Mouse (Mus musculus): ENCODE data around the gene Elovl3. TPM values are rescaled to one million over a fixed set of nuclear protein-coding genes. Genes with fewer than 3 reads are reported as not detected.
"Not testable (repeated sequence)": the region's sequence is repeated elsewhere in the genome, so short reads cannot be mapped to it uniquely, and the experiment has no call there.

The Elovl3 gene
- polyA plus RNA-seq, 1 experiment: not detected

DNA sequence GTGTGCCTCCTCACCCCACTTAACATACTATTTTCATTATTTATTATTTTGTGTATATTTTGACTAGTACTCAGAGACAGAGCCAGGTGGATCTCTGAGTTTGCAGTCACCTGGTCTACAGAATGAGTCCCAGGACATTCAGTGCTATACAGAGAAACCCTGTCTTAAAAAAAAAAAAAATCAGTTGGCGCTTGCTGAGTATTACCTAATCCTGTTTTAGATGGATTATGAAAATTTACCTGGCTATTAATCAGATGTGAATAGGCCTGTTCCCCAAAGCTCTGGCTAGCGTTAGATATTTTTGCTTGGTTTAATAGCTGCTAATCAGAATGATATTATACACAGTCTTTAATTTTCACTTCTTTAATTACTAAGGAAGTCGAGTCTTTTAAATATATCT, 7.8 kb upstream of the Elovl3 start:
- H3K27me3 ChIP-seq (ENCODE audit: control insufficient read depth, insufficient read depth, low read length): no peaks in the 10 kb centered on the region
- WGBS: 82% methylated on average over 3 of the region's 3 CpGs
- no peak overlapping the region for H3K27ac ChIP-seq (ENCODE audit: insufficient read depth, low read length)
- H3K4me1 ChIP-seq (ENCODE audit: control insufficient read depth, insufficient read depth, low read length): no peaks in the 10 kb centered on the region
- DNase-seq: no peak
- H3K4me3 ChIP-seq (replicated peaks; ENCODE audit: insufficient read depth, low read depth, low read length): no peak overlapping the region
- TF ChIP-seq POLR2A (IDR thresholded peaks at IDR 0.05; ENCODE audit: borderline replicate concordance, insufficient read depth, low read length) (no peak), CTCF (IDR thresholded peaks at IDR 0.05; ENCODE audit: borderline replicate concordance, insufficient read depth, low read depth, low read length) (no peak)

DNA sequence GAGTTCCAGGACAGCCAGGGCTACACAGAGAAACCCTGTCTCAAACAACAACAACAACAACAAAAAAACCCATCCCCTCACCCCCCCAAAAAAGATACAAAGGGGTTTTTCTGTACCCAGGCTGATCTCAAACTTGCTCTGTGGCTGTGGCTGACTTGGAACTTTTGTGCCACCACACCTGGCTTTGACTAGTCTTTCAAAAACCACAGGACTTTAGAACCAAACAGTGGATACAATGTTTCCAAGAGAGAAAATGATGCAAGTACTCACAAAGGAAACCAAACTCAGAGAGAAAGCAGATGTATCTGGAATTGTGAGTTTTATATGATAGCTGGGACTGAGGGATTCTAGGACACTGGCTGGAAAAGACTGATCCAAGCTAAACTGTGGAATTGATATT, 7.0 kb upstream of the Elovl3 start:
- H3K4me1 ChIP-seq (ENCODE audit: control insufficient read depth, insufficient read depth, low read length): no peaks in the 10 kb centered on the region
- no peak overlapping the region for H3K27ac ChIP-seq (ENCODE audit: insufficient read depth, low read length)
- DNase-seq: no peak
- H3K27me3 ChIP-seq (ENCODE audit: control insufficient read depth, insufficient read depth, low read length): no peaks in the 10 kb centered on the region
- TF ChIP-seq POLR2A (IDR thresholded peaks at IDR 0.05; ENCODE audit: borderline replicate concordance, insufficient read depth, low read length) (no peak), CTCF (IDR thresholded peaks at IDR 0.05; ENCODE audit: borderline replicate concordance, insufficient read depth, low read depth, low read length) (no peak)
- H3K4me3 ChIP-seq (replicated peaks; ENCODE audit: insufficient read depth, low read depth, low read length): no peak overlapping the region

DNA sequence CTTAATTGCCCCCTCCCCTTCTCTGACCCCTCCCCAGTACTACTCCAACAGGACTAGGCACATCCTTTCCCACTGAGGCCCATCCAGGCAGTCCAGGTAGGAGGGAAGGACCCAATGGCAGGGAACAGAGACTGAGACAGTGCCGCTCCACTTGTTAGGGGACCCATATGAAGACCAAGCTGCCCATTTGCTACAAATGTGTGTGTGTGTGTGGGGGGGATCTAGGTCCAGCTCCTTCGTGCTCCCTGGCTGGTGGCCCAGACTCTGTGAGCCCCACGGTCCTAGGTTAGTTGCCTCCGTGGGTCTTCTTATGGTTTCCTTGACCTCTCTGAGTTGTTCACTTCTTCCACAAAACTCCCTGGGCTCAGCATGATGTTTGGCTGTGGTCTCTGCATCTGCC, 5.4 kb upstream of the Elovl3 start:
- 56% methylated on average over 4 of the region's 4 CpGs for WGBS
- H3K4me3 ChIP-seq (replicated peaks; ENCODE audit: insufficient read depth, low read depth, low read length): no peak overlapping the region
- no peak for TF ChIP-seq CTCF (IDR thresholded peaks at IDR 0.05; ENCODE audit: borderline replicate concordance, insufficient read depth, low read depth, low read length)
- TF ChIP-seq POLR2A (IDR thresholded peaks at IDR 0.05; ENCODE audit: borderline replicate concordance, insufficient read depth, low read length): no peak
- H3K4me1 ChIP-seq (ENCODE audit: control insufficient read depth, insufficient read depth, low read length): no peaks in the 10 kb centered on the region
- no peak overlapping the region for H3K27ac ChIP-seq (ENCODE audit: insufficient read depth, low read length)
- H3K27me3 ChIP-seq (ENCODE audit: control insufficient read depth, insufficient read depth, low read length): no peaks in the 10 kb centered on the region
- DNase-seq: no peak

DNA sequence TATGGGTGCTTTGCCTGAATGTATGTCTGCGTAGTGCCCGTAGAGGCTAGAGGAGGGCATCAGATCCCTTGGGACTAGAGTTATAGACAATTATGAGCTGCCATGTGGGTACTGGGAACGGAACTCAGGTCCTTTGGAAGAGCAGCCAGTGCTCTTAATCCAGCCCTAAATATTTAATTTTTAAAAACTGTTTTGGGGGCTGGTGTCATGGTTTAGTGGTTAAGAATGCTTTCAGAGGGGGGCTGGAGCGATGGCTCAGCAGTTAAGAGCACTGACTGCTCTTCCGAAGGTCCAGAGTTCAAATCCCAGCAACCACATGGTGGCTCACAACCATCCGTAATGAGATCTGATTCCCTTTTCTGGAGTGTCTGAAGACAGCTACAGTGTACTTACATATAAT, 2.0 kb upstream of the Elovl3 start:
- 72% methylated on average over 6 of the region's 6 CpGs for WGBS
- H3K27ac ChIP-seq (ENCODE audit: insufficient read depth, low read length); H3K4me3 ChIP-seq (replicated peaks; ENCODE audit: insufficient read depth, low read depth, low read length); H3K27me3 ChIP-seq (ENCODE audit: control insufficient read depth, insufficient read depth, low read length); DNase-seq; H3K4me1 ChIP-seq (ENCODE audit: control insufficient read depth, insufficient read depth, low read length): not testable (repeated sequence)

DNA sequence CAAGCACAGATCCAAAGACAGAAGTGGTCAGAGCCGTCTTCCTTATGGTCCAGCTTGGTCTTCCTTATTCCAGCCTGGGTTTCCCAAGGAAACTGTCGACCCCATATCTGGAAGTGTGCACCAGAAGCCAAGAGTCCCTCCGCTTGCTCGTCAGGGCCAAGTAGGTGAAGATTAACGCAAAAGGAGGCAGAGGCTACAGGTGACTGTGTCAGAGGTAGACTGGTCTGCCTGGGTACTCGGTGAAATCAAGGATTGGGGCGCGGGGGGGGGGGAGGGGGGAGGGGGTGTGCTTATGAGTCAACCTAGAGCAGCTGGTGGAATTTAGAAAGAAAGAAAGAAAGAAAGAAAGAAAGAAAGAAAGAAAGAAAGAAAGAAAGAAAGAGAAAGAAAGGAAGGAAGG, 414 bp upstream of the Elovl3 start:
- H3K4me3 ChIP-seq (replicated peaks; ENCODE audit: insufficient read depth, low read depth, low read length): no peak overlapping the region
- WGBS: 8% methylated on average over 8 of the region's 8 CpGs
- peaks cover 1% of the 10 kb centered on the region; the same call in 1 of the 2 replicates for H3K27me3 ChIP-seq (ENCODE audit: control insufficient read depth, insufficient read depth, low read length)

DNA sequence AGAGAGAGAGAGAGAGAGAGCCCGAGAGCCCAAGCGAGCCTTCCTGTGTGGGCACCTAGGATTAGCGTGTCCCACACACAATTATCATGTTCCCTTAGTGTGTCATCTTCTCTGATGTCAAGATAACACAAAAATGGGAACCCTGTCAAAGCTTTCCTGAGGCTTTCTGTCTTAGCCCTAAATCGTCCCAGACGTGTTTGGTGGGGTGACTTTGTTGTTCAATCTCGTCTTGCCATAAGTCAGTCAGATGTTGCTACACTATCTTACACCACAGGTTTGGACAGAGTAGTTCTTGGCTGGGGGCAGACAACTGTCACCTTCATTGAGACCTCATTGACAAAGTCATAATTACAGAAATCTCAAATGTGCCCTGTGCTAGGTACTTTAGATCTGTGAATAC, 880 bp downstream of the Elovl3 start:
- TF ChIP-seq POLR2A (IDR thresholded peaks at IDR 0.05; ENCODE audit: borderline replicate concordance, insufficient read depth, low read length): no peak
- TF ChIP-seq CTCF (IDR thresholded peaks at IDR 0.05; ENCODE audit: borderline replicate concordance, insufficient read depth, low read depth, low read length): no peak
- Histone ChIP-seq H3K4me1 (ENCODE audit: control insufficient read depth, insufficient read depth, low read length) (peaks cover 4% of the 10 kb centered on the region; the same call in 1 of the 2 replicates), H3K27me3 (ENCODE audit: control insufficient read depth, insufficient read depth, low read length) (peaks cover 1% of the 10 kb centered on the region; the same call in 1 of the 2 replicates), H3K4me3 (replicated peaks; ENCODE audit: insufficient read depth, low read depth, low read length) (no peak overlapping the region), H3K27ac (ENCODE audit: insufficient read depth, low read length) (no peak overlapping the region)
- WGBS: 54% methylated on average over 6 of the region's 6 CpGs
- no peak for DNase-seq

More for the DNA sequence above, 414 bp upstream of the Elovl3 start:
- no peak for DNase-seq
- Histone ChIP-seq H3K4me1 (ENCODE audit: control insufficient read depth, insufficient read depth, low read length) (no peaks in the 10 kb centered on the region), H3K27ac (ENCODE audit: insufficient read depth, low read length) (no peak overlapping the region)
- no peak for TF ChIP-seq POLR2A (IDR thresholded peaks at IDR 0.05; ENCODE audit: borderline replicate concordance, insufficient read depth, low read length)
- TF ChIP-seq CTCF (IDR thresholded peaks at IDR 0.05; ENCODE audit: borderline replicate concordance, insufficient read depth, low read depth, low read length): no peak

DNA sequence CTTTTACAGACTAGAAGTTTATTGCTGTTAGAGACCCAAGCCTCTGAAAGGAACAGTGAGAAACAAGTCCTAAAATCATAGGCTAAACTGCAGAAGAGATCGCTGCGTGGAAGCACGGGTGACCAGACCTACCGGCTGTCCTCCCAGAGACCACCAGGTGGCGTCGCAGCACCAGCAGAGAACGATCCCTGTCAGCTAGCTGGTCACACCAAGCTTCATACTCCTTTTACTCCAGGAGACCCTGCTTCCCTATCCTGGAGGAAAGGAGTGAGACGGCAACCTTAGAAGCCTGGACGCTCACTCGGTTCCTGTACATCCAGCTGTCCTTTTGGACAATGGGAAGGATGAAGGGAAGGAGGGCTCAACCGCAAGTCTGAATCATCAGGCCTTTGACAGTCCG, 3.6 kb downstream of the Elovl3 start:
- TF ChIP-seq POLR2A (IDR thresholded peaks at IDR 0.05; ENCODE audit: borderline replicate concordance, insufficient read depth, low read length) (no peak), CTCF (IDR thresholded peaks at IDR 0.05; ENCODE audit: borderline replicate concordance, insufficient read depth, low read depth, low read length) (peak; percentile 99)
- Histone ChIP-seq H3K4me3 (replicated peaks; ENCODE audit: insufficient read depth, low read depth, low read length) (peak overlapping the region; percentile 27), H3K4me1 (ENCODE audit: control insufficient read depth, insufficient read depth, low read length) (peaks cover 4% of the 10 kb centered on the region; the same call in 1 of the 2 replicates), H3K27ac (ENCODE audit: insufficient read depth, low read length) (no peak overlapping the region), H3K27me3 (ENCODE audit: control insufficient read depth, insufficient read depth, low read length) (peaks cover 1% of the 10 kb centered on the region; the same call in 1 of the 2 replicates)
- WGBS: 1% methylated on average over 12 of the region's 12 CpGs
- peak; percentile 84 to 93 for DNase-seq

DNA sequence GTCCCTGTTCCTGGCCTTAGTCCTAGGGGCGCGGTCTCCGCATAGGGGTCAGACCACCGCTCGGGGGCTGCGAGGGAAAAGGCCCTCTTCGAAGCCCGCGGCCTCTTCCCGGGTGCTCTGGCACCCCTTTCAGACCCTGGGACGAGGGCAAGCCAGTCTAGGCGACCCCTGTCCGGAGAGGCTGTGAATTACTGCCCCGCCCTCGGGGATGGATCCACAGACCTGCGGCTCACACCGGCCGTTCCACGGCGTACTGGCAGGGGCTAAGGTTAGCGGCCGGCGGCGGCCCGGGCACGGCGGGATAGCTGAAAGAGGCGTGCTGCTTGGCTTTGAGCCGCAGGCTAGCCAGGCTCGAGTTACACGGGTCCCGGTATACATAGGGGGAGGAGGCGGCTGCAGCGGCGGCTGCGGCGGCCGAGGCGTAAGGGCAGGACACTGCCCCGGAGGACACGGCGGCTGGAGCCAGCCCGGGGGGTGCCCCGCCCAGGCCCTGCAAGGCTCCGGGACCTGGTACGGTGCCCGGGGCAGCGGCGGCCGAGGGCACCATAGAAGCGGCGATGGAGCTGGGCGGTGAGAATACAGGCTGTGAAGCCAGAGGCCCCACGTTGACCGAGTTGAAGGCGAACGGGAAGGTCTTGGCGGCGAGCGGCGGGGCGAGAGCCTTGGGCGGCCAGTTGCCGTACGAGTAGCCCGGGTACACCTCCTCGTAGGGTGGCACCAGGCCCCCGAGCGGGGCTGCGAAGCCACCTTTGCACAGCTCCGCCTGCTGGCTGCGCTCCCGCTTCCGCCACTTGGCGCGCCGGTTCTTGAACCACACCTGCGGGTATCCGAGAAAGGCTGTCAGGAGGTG, 4.3 kb downstream of the Elovl3 start:
- Histone ChIP-seq H3K27me3 (ENCODE audit: control insufficient read depth, insufficient read depth, low read length) (peaks cover 1% of the 10 kb centered on the region; the same call in 1 of the 2 replicates), H3K4me1 (ENCODE audit: control insufficient read depth, insufficient read depth, low read length) (peaks cover 4% of the 10 kb centered on the region; the same call in 1 of the 2 replicates), H3K4me3 (replicated peaks; ENCODE audit: insufficient read depth, low read depth, low read length) (peak overlapping the region; percentile 27), H3K27ac (ENCODE audit: insufficient read depth, low read length) (no peak overlapping the region)
- TF ChIP-seq POLR2A (IDR thresholded peaks at IDR 0.05; ENCODE audit: borderline replicate concordance, insufficient read depth, low read length) (no peak), CTCF (IDR thresholded peaks at IDR 0.05; ENCODE audit: borderline replicate concordance, insufficient read depth, low read depth, low read length) (no peak)
- DNase-seq: peak; percentile 53 to 66
- under 1% methylated on average over 79 of the region's 79 CpGs for WGBS
